Mouse (Mus musculus) ES-Bruce4 (cell line): ENCODE measurements at regions not wholly inside any gene's neighbourhood (a gene's known extent, or its start where the extent isn't known, plus 50 kb on each side); places are given as distances from the start of the nearest gene placed in this dataset.

ENCODE experiments used
- CTCF ChIP-seq: IDR thresholded peaks from one replicate; pipeline ENCODE4 v1.8.1; 2011; ENCODE audit warnings: low read depth, low read length
- EP300 ChIP-seq: IDR thresholded peaks from 2 replicates; pipeline ENCODE4 v1.6.1; 2011; ENCODE audit warnings: low read depth, low read length; ENCODE audit not compliant: insufficient read depth
- POLR2A ChIP-seq: IDR thresholded peaks from one replicate; pipeline ENCODE4 v1.8.1; 2011; ENCODE audit warnings: low read length; ENCODE audit not compliant: insufficient read depth

GRCm38 (mm10) chr8:41561995-41562394 is 145.1 kb upstream of the Frg1 start:
- TF ChIP-seq POLR2A = no peak
- no peak for TF ChIP-seq CTCF
- TF ChIP-seq EP300 = no peak
